Mouse (Mus musculus) small intestine, adult 2 months (tissue): ENCODE results near the gene Habp2. TPM values are rescaled to one million over a fixed set of nuclear protein-coding genes. Genes with fewer than 3 reads are reported as not detected.

Experiments used
- H3K27ac ChIP-seq: fragments of 200-500 bp; 2 replicates; pipeline ENCODE4 v1.5.1; 2012; ENCODE audit warnings: low read depth, low read length, control low read depth, inconsistent platforms; ENCODE audit not compliant: insufficient read depth
- H3K27me3 ChIP-seq: fragments of 200-500 bp; 2 replicates; pipeline ENCODE4 v1.6.1; 2012; ENCODE audit warnings: mild to moderate bottlenecking, moderate library complexity, low read length, inconsistent platforms; ENCODE audit not compliant: control insufficient read depth, insufficient read depth
- H3K36me3 ChIP-seq: fragments of 200-500 bp; 2 replicates; pipeline ENCODE4 v1.6.1; 2012; ENCODE audit warnings: mild to moderate bottlenecking, low read length, control low read depth, inconsistent platforms; ENCODE audit not compliant: control insufficient read depth, insufficient read depth
- H3K4me1 ChIP-seq: fragments of 200-500 bp; 2 replicates; pipeline ENCODE4 v1.6.1; 2012; ENCODE audit warnings: low read length, inconsistent platforms, mixed read lengths; ENCODE audit not compliant: control insufficient read depth, insufficient read depth, insufficient read length
- H3K4me3 ChIP-seq: fragments of 200-500 bp; 2 replicates; pipeline ENCODE4 v1.5.1; 2012; ENCODE audit warnings: low read depth, mild to moderate bottlenecking, control low read depth, inconsistent platforms, low read length, moderate library complexity
- CTCF ChIP-seq: fragments of 200-500 bp; IDR thresholded peaks from 2 replicates; pipeline ENCODE4 v1.5.1; 2012; ENCODE audit warnings: low read depth, mild to moderate bottlenecking, control low read depth, inconsistent platforms, low read length, moderate library complexity, mixed read lengths; ENCODE audit not compliant: insufficient replicate concordance, insufficient read length; ENCODE audit errors: extremely low read depth
- POLR2A ChIP-seq: fragments of 200-500 bp; IDR thresholded peaks from 2 replicates; pipeline ENCODE4 v1.6.1; 2012; ENCODE audit warnings: low read depth, mild to moderate bottlenecking, control low read depth, inconsistent platforms, low read length, moderate library complexity
- WGBS: fragments of 180-500 bp; shearing (Covaris S2); methylation state at CpG from one replicate; pipeline ENCODE4 v1.1.7; 2018; 5-methylcytosine and 5-hydroxymethylcytosine counted together
- polyA plus RNA-seq: library from polyadenylated mRNA; depleted of rRNA; stranded (reverse); fragments of >200 nt; gene quantifications from 2 replicates; pipeline ENCODE4 v1.2.3, GENCODE M21; 2012

The Habp2 gene
- polyA plus RNA-seq, 1 experiment = 39.2 TPM

- no peak overlapping the region for H3K27ac ChIP-seq
- WGBS = 77% methylated on average over 11 of the region's 11 CpGs
- H3K27me3 ChIP-seq = no peaks in the 10 kb centered on the region
- no peak for TF ChIP-seq CTCF
- TF ChIP-seq POLR2A = no peak
- H3K4me1 ChIP-seq = no peaks in the 10 kb centered on the region
- H3K4me3 ChIP-seq = no peak overlapping the region
- H3K36me3 ChIP-seq = no peaks in the 10 kb centered on the region
These were observed 8.6 kb upstream of the Habp2 start for GRCm38 (mm10) chr19:56278366-56278765.

DNA sequence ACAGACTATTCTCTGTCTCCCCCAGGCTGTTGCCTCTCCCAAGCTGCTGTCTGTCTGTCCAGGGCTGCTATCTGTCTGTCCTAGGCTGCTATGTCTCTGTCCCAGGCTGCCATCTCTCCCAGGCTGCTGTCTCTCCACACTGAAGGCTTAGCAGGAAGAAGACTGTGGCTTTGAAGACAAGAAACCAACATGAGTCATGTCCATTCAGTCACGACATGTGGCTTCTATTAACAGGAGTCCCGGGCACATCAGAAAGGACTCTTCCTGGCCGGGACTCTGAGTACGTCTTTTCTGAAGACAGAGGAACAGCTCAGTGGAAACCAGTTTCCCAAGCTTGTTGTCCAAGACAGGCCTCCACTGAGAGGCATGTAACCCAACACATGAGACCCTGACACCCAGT lies 1.7 kb upstream of the Habp2 start:
- Histone ChIP-seq H3K36me3 (no peaks in the 10 kb centered on the region), H3K27ac (no peak overlapping the region), H3K27me3 (no peaks in the 10 kb centered on the region), H3K4me1 (no peaks in the 10 kb centered on the region), H3K4me3 (no peak overlapping the region)
- TF ChIP-seq CTCF (no peak), POLR2A (no peak)
- 83% methylated on average over 4 of the region's 4 CpGs for WGBS

DNA sequence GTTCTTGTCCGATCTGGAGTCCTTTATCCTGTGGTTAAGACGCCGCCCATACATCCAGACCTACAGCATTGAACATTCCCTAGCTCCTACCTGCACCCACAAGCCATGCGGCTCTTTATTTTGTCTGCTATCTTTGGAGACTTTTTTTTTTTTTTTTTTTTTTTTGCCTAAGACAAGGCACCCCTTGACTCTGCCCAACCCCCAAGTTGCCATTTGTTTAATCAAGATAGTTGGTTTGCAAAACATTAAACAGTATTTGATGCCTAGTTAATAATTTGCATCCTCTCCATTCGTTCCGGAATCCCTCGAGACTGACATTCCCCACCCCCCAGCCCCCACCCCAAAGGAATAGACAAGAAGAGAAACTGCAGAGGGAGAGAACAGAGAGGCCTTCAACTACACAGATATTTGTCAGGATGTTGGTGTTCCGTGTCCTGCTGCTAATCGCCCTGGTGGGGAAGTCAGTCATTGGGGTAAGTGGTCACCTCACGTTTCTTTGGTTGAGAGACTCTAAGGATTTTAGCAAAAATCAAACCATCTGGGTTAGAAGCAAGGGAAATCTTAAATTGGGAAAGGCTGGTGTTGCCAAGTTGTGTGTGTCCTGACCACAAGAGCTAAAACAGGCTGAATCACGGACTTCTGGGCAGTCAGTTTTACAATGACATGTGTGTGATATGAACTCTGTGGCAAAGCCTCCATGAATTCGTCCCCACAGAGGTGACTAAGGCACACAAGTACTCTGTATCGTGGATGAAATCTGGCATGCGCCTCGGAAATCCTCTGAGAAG lies 837 bp downstream of the Habp2 start:
- Histone ChIP-seq H3K27ac (no peak overlapping the region), H3K4me3 (no peak overlapping the region)
- WGBS = 36% methylated on average over 15 of the region's 15 CpGs

DNA sequence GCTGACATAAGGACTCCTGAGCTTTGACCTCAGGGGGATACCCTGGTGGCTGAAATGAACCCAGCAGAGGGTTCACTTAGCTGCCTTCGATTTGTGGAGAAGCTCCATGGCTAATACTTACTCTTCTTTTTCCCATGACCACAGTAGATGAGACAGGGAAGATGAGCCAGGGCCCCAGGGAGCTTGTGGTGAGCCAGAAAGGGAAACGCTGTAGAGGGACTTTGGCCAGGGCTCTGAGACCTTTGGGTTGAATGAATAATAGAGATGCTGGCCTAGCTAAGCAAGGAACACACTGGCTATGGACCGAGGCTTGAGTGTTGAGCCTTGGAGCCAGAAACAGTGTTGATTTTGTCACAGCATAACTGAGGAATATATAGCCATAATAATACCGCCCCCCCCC lies 1.5 kb downstream of the Habp2 start:
- no peak for TF ChIP-seq CTCF
- no peak for TF ChIP-seq POLR2A
- Histone ChIP-seq H3K4me3 (no peak overlapping the region), H3K27me3 (no peaks in the 10 kb centered on the region), H3K4me1 (no peaks in the 10 kb centered on the region), H3K36me3 (no peaks in the 10 kb centered on the region), H3K27ac (no peak overlapping the region)
- WGBS = 49% methylated on average over 4 of the region's 4 CpGs

More for the DNA sequence above, 837 bp downstream of the Habp2 start:
- TF ChIP-seq POLR2A = no peak
- TF ChIP-seq CTCF = no peak
- no peaks in the 10 kb centered on the region for H3K36me3 ChIP-seq
- H3K4me1 ChIP-seq = no peaks in the 10 kb centered on the region
- no peaks in the 10 kb centered on the region for H3K27me3 ChIP-seq

DNA sequence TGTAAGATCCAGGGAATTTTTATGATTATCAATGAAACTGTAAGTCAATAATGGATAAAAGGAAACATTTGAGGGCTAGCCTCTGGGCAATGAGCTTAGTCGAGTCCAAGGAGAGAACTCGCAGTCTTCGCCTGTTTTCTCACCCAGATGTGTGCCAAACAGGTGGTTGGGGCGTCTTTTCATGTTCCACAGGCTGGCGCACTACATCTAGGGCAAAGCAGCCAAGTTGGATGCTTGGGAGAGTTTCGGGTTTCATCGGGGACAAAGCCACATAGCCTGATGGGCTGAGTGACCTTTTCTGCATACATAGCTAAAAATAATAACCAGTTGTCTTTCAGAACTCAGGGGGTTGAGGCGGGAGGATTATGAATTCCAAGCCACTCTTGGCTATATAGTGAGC lies 2.7 kb downstream of the Habp2 start:
- no peak overlapping the region for H3K4me3 ChIP-seq
- no peak overlapping the region for H3K27ac ChIP-seq
- H3K27me3 ChIP-seq = no peaks in the 10 kb centered on the region
- no peaks in the 10 kb centered on the region for H3K4me1 ChIP-seq
- TF ChIP-seq POLR2A (no peak), CTCF (no peak)
- 83% methylated on average over 8 of the region's 8 CpGs for WGBS
- H3K36me3 ChIP-seq = no peaks in the 10 kb centered on the region

- Histone ChIP-seq H3K27me3 (no peaks in the 10 kb centered on the region), H3K27ac (no peak overlapping the region), H3K4me3 (no peak overlapping the region), H3K4me1 (0 out of 2 replicates have a peak, but pooled peaks cover 2% of the 10 kb centered on the region), H3K36me3 (no peaks in the 10 kb centered on the region)
- TF ChIP-seq POLR2A (no peak), CTCF (no peak)
- WGBS = 20% methylated on average over 6 of the region's 6 CpGs
These were observed 5.0 kb downstream of the Habp2 start for GRCm38 (mm10) chr19:56291898-56292297.

GRCm38 (mm10) chr19:56292335-56292734 lies 5.4 kb downstream of the Habp2 start:
- Histone ChIP-seq H3K36me3 (no peaks in the 10 kb centered on the region), H3K27me3 (no peaks in the 10 kb centered on the region), H3K4me1 (0 out of 2 replicates have a peak, but pooled peaks cover 2% of the 10 kb centered on the region), H3K27ac (no peak overlapping the region), H3K4me3 (no peak overlapping the region)
- TF ChIP-seq POLR2A = no peak
- peak; percentile 10; the same call in 1 of the 2 replicates for TF ChIP-seq CTCF
- 73% methylated on average over 9 of the region's 9 CpGs for WGBS
